ENCODE assay signal across 20 mouse cellular contexts in the genomic region with DNA sequence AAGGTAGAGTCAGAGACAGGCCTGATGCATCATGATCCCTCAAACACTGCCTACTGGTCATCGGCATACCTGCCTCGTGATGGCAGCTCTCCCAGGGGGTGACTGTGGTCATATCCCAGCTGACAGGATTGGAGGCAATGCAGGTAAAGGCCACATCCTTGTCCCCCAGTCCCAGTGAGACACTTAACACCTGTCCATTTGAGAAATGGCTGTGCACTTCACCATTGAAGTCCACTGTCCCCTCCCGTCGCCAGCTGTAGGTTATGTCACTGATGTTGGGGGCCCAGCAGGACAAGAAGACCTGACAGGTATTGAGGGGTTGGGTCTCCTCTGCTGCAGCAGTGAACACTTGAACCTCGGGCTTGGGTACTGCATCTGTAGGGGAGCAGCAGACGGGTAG. TPM values are rescaled to one million over a fixed set of nuclear protein-coding genes. Genes with fewer than 3 reads are reported as not detected.
"Had no signal": no experiment of that assay in that cellular context is flagged by ENCODE, and none has a peak within 500 bp of the region (broad histone marks: within the 10 kb centered on the region; RNA-seq: fewer than 3 reads in every experiment).

No protein-coding gene starts in this region.

- H3K4me3 ChIP-seq: neural tube, embryonic 12.5 days; stomach, embryonic 15.5 days had no signal

- H3K4me2 ChIP-seq: neural tube, embryonic 12.5 days; stomach, embryonic 15.5 days had no signal

- H3K9me3 ChIP-seq: neural tube, embryonic 12.5 days; stomach, embryonic 15.5 days had no signal

- H3K36me3 ChIP-seq: neural tube, embryonic 12.5 days; stomach, embryonic 15.5 days had no signal

- H3K27ac ChIP-seq: neural tube, embryonic 12.5 days; stomach, embryonic 15.5 days; stomach, postnatal 0 days had no signal

- H3K4me1 ChIP-seq: stomach, embryonic 15.5 days had no signal

- DNase-seq: right cerebral cortex, adult 18-20 months; right cerebral cortex, postnatal 14 days; right cerebral cortex, postnatal 25 days; right cerebral cortex, postnatal 4 days; spleen, adult 18-20 months; thymus, adult 18-20 months; thymus, adult 2 months; thymus, postnatal 14 days; thymus, postnatal 25 days; thymus, postnatal 36 days; thymus, postnatal 4 days had no signal

- H3K9ac ChIP-seq: neural tube, embryonic 12.5 days; stomach, embryonic 15.5 days had no signal

RNA-seq across cellular contexts. Expression of gene Slamf8, which starts 6.1 kb away (rescaled TPM):
- polyA plus RNA-seq: neural tube, embryonic 12.5 days; neural tube, embryonic 14.5 days; stomach, embryonic 14.5 days; testis, adult 2 months had no signal

RNA-seq across cellular contexts. Expression of gene Fcrl6, which starts 18.1 kb away (rescaled TPM):
- polyA plus RNA-seq: small intestine, adult 2 months; stomach, embryonic 14.5 days; stomach, embryonic 15.5 days; stomach, embryonic 16.5 days; stomach, postnatal 0 days; testis, adult 2 months; thymus, adult 2 months; urinary bladder, adult 2 months had no signal
